Mouse (Mus musculus) neural tube, embryonic 13.5 days (tissue): ENCODE measurements at regions not wholly inside any gene's neighbourhood (a gene's known extent, or its start where the extent isn't known, plus 50 kb on each side); places are given as distances from the start of the nearest gene placed in this dataset.

Experiments
- ATAC-seq: fragments of 200-750 bp; cut with Nextera tagmentation; 2 replicates; pipeline ENCODE4 v1.8.0; 2017; ENCODE audit warnings: low read depth, mild to moderate bottlenecking, moderate TSS enrichment, moderate library complexity
- H3K27ac ChIP-seq: fragments of 300-500 bp; sonication (generic); replicated peaks from 2 replicates; pipeline ENCODE4 v1.5.1; 2015; ENCODE audit warnings: moderate library complexity, mild to moderate bottlenecking, inconsistent platforms
- H3K27me3 ChIP-seq: fragments of 300-500 bp; sonication (generic); 2 replicates; pipeline ENCODE4 v1.6.1; 2015; ENCODE audit warnings: mild to moderate bottlenecking, inconsistent platforms
- H3K36me3 ChIP-seq: fragments of 300-500 bp; sonication (generic); 2 replicates; pipeline ENCODE4 v1.6.1; 2015; ENCODE audit warnings: mild to moderate bottlenecking, inconsistent platforms
- H3K4me1 ChIP-seq: fragments of 300-500 bp; sonication (generic); replicated peaks from 2 replicates; pipeline ENCODE4 v1.6.1; 2015; ENCODE audit warnings: inconsistent platforms
- H3K4me2 ChIP-seq: fragments of 300-500 bp; sonication (generic); 2 replicates; pipeline ENCODE4 v1.6.1; 2015; ENCODE audit warnings: inconsistent platforms, mild to moderate bottlenecking, moderate library complexity
- H3K4me3 ChIP-seq: fragments of 300-500 bp; sonication (generic); 2 replicates; pipeline ENCODE4 v1.5.1; 2015; ENCODE audit warnings: mild to moderate bottlenecking, inconsistent platforms
- H3K9ac ChIP-seq: fragments of 300-500 bp; sonication (generic); 2 replicates; pipeline ENCODE4 v1.6.1; 2015; ENCODE audit warnings: moderate library complexity, mild to moderate bottlenecking, inconsistent platforms
- H3K9me3 ChIP-seq: fragments of 300-500 bp; sonication (generic); 2 replicates; pipeline ENCODE4 v1.6.1; 2016; ENCODE audit warnings: inconsistent platforms
- WGBS: fragments of 180-500 bp; shearing (Covaris S2); methylation state at CpG from one replicate; pipeline ENCODE4 v1.1.7; 2015; 5-methylcytosine and 5-hydroxymethylcytosine counted together

DNA sequence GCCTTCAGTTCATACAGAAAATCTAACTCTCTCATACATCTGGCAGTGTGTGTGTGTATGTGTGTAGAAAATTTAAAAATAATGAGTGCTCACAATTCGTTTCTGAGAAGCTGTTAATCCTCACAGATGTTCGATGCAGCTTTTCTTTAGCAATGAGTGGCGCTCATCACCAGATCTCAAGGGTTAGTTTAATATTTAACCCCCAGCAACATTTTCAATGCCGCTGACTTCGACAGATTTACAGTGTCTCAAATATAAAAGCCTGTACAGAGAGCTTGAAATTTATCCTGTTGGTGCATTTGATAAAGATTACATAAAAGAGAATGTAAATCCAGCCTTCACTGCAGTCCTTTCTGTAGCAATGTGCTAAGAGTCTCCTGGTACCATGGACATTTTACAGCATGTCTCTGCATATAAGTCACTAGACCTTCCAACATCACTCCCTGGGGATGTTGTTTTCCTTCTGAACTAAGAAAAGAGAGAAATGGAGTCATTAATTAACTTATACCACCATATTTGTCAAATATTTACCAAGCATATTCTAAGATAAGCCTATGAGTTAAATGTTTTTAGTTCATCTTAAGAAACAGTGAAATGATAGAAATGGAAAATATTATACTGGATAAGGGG is 670.8 kb upstream of the Kirrel3 start:
- H3K27me3 ChIP-seq: no peaks in the 10 kb centered on the region
- no peak for ATAC-seq
- H3K36me3 ChIP-seq: no peaks in the 10 kb centered on the region
- H3K4me2 ChIP-seq: no peak overlapping the region
- no peak overlapping the region for H3K4me3 ChIP-seq
- H3K9ac ChIP-seq: no peak overlapping the region
- WGBS: 55% methylated on average over 5 of the region's 5 CpGs
- H3K9me3 ChIP-seq: no peaks in the 10 kb centered on the region
- H3K27ac ChIP-seq: no peak overlapping the region
- H3K4me1 ChIP-seq: no peaks in the 10 kb centered on the region

DNA sequence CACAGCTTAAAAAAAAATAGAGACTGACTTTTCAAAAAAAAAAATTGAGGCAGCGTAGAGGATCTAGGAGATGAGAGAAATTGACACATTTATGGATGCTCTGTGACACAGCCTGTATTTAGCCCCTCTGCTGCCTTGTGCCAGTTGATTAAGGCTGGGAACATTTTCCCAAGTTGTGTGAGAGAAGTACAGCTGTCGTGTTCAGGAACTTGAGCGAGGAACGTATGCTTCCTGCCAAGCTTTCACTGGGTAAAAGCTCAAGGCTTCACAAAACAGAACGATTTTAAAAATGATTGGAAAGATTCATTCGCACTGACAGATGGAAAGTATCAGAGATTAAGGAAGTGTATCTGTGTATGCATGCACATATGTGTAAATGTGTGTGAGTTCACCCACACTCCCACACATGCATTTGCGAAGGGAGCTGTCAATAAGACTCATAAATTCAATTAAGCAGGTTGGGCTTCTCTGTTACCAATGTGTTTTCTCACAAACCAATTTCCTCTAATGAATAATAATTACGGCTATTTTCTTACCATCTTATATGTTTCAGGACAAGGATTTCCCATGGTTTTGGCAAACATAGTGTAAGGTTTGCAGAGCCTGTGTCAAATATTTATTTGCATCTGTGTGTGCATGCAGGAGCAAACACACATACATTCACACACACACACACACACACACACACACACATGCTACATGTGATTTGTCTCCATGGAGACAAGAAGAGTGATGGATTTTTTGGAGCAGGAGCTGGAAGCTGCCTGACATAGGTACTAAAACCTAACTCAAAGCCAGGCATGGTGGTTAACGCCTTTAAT is 662.9 kb upstream of the Kirrel3 start:
- Histone ChIP-seq H3K4me1 (no peaks in the 10 kb centered on the region), H3K27me3 (no peaks in the 10 kb centered on the region), H3K9ac (no peak overlapping the region), H3K9me3 (no peaks in the 10 kb centered on the region), H3K36me3 (no peaks in the 10 kb centered on the region), H3K27ac (no peak overlapping the region), H3K4me2 (no peak overlapping the region), H3K4me3 (no peak overlapping the region)
- 84% methylated on average over 9 of the region's 9 CpGs for WGBS
- ATAC-seq: no peak

DNA sequence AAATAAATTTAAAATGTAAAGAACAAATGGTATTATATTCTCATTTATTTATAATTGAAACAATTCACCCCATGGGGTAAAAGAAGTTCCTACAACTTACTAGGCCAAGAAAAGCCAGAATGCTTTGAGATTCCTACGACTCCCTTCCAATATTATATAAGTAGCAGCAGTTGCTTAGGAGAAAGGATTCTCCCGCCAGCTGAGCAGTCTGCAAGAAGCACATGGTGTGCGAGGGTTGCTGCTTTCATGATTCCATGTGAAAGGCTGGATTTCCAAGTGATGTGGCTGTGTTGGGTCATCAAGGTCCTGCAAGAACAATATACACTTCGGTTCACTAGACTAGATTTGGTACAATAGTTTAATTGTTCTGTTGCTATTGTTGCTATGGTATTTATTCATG is 659.6 kb upstream of the Kirrel3 start:
- Histone ChIP-seq H3K36me3 (no peaks in the 10 kb centered on the region), H3K4me2 (no peak overlapping the region), H3K9ac (no peak overlapping the region), H3K4me1 (no peaks in the 10 kb centered on the region), H3K27ac (no peak overlapping the region), H3K9me3 (no peaks in the 10 kb centered on the region), H3K27me3 (no peaks in the 10 kb centered on the region), H3K4me3 (no peak overlapping the region)
- ATAC-seq: no peak
- 66% methylated on average over 4 of the region's 4 CpGs for WGBS

- H3K9ac ChIP-seq: no peak overlapping the region
- H3K27ac ChIP-seq: no peak overlapping the region
- ATAC-seq: no peak
- H3K27me3 ChIP-seq: no peaks in the 10 kb centered on the region
- H3K4me3 ChIP-seq: no peak overlapping the region
- no peaks in the 10 kb centered on the region for H3K9me3 ChIP-seq
- no peak overlapping the region for H3K4me2 ChIP-seq
- H3K36me3 ChIP-seq: no peaks in the 10 kb centered on the region
- 73% methylated on average over 2 of the region's 2 CpGs for WGBS
- no peaks in the 10 kb centered on the region for H3K4me1 ChIP-seq
Measured at GRCm38 (mm10) chr9:33827409-33827808, 658.3 kb upstream of the Kirrel3 start.

DNA sequence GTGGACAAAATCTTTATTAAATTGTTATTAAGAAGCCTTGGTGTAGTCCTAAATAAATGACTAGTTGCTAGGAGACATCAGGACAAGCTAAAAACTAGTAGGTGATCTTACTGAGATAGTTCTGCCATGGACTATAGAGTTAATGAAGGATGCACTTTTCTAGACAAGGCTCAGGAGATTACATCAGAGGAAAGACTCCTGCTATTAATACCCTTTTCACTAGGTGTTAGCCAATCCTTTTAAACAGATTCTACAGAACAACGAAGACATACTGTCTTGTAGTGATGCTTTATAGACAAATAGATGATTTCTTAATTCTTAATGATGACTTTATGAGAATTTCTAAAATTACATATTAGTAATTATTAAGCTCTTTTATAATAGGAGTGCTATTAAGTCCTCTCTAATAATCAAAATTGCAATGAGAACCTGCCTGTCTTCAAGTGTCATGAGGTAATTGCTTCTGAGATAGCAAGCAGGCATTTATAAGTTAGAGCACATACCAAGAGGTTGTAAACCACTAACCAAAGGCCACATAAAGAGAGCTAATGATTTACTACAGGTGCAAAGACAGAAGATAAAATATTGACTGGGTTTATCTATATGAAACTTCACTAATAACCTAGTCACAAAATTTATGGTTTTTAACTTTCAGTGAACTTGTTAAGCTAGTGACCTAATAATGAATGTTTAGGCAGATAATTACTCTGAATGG is 647.9 kb upstream of the Kirrel3 start:
- H3K9ac ChIP-seq: no peak overlapping the region
- no peaks in the 10 kb centered on the region for H3K27me3 ChIP-seq
- no peak overlapping the region for H3K27ac ChIP-seq
- no peaks in the 10 kb centered on the region for H3K36me3 ChIP-seq
- ATAC-seq: no peak
- no peaks in the 10 kb centered on the region for H3K4me1 ChIP-seq
- H3K4me3 ChIP-seq: no peak overlapping the region
- WGBS: 83% methylated on average over 1 of the region's 1 CpGs
- H3K9me3 ChIP-seq: no peaks in the 10 kb centered on the region
- no peak overlapping the region for H3K4me2 ChIP-seq

- H3K9ac ChIP-seq: no peak overlapping the region
- H3K27ac ChIP-seq: no peak overlapping the region
- no peaks in the 10 kb centered on the region for H3K36me3 ChIP-seq
- peaks cover 12% of the 10 kb centered on the region for H3K4me1 ChIP-seq
- no peak overlapping the region for H3K4me3 ChIP-seq
- H3K27me3 ChIP-seq: no peaks in the 10 kb centered on the region
- no peak overlapping the region for H3K4me2 ChIP-seq
- H3K9me3 ChIP-seq: no peaks in the 10 kb centered on the region
- no peak; the same call in 1 of the 2 replicates for ATAC-seq
- WGBS: 42% methylated on average over 5 of the region's 5 CpGs
Measured at GRCm38 (mm10) chr9:33849623-33850022, 636.1 kb upstream of the Kirrel3 start.

DNA sequence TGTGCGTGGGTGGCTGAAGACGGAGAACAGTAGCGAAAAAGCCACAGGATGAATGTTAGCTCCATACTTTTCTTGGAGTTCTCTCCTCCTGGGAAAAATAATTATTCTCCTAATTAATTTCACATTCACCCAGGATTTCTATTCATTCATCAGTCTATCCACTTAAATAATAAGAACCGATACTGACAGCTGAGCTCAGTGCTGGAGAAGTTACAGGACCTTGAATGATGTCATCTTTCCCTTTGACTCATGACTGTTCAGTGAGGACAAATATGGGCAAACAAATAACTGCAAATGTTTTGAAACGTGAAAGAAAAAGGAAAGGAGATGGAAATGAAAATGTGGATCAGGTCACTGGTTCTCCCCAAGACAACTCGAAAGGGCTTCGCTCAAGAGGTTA is 635.7 kb upstream of the Kirrel3 start:
- no peak overlapping the region for H3K4me3 ChIP-seq
- WGBS: 58% methylated on average over 7 of the region's 7 CpGs
- no peaks in the 10 kb centered on the region for H3K36me3 ChIP-seq
- no peak overlapping the region for H3K4me2 ChIP-seq
- no peak for ATAC-seq
- H3K9me3 ChIP-seq: no peaks in the 10 kb centered on the region
- no peak overlapping the region for H3K9ac ChIP-seq
- H3K27ac ChIP-seq: no peak overlapping the region
- H3K27me3 ChIP-seq: no peaks in the 10 kb centered on the region
- peaks cover 12% of the 10 kb centered on the region for H3K4me1 ChIP-seq

DNA sequence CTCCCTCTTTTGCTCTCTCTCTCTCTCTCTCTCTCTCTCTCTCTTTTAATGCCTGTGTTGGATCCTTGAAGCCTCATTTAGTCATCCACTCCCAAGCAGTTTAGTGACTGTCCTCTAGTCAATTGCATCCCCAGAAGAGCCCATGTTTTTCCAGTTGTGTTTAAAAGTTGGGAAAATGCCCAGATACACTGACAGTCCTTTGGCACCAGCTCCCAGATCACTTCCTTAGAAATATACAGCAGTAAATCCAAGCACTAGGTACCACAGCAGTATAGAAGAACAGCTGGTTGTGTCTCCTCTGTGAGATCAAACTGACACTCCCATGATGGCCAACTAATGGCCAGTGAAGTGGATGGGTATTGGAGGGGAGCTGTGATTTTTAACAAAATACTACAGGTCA is 634.7 kb upstream of the Kirrel3 start:
- Histone ChIP-seq H3K4me3 (no peak overlapping the region), H3K9ac (no peak overlapping the region), H3K27ac (no peak overlapping the region), H3K4me1 (peaks cover 12% of the 10 kb centered on the region), H3K4me2 (no peak overlapping the region), H3K9me3 (no peaks in the 10 kb centered on the region), H3K27me3 (no peaks in the 10 kb centered on the region), H3K36me3 (no peaks in the 10 kb centered on the region)
- ATAC-seq: no peak

GRCm38 (mm10) chr9:33856169-33856568 is 629.5 kb upstream of the Kirrel3 start:
- WGBS: 38% methylated on average over 2 of the region's 2 CpGs

GRCm38 (mm10) chr9:33858511-33858910 is 627.2 kb upstream of the Kirrel3 start:
- Histone ChIP-seq H3K27ac (no peak overlapping the region), H3K4me3 (no peak overlapping the region), H3K27me3 (no peaks in the 10 kb centered on the region), H3K36me3 (no peaks in the 10 kb centered on the region), H3K4me2 (no peak overlapping the region), H3K9me3 (no peaks in the 10 kb centered on the region), H3K9ac (no peak overlapping the region), H3K4me1 (no peaks in the 10 kb centered on the region)
- 56% methylated on average over 5 of the region's 5 CpGs for WGBS
- ATAC-seq: peak; percentile 36; the same call in 1 of the 2 replicates

More at GRCm38 (mm10) chr9:33856169-33856568, 629.5 kb upstream of the Kirrel3 start:
- Histone ChIP-seq H3K4me2 (no peak overlapping the region), H3K36me3 (no peaks in the 10 kb centered on the region), H3K27ac (no peak overlapping the region), H3K9ac (no peak overlapping the region), H3K27me3 (no peaks in the 10 kb centered on the region), H3K9me3 (no peaks in the 10 kb centered on the region), H3K4me1 (no peaks in the 10 kb centered on the region), H3K4me3 (no peak overlapping the region)
- ATAC-seq: no peak

GRCm38 (mm10) chr9:33868666-33869065 is 617.0 kb upstream of the Kirrel3 start:
- 83% methylated on average over 5 of the region's 5 CpGs for WGBS
- Histone ChIP-seq H3K27ac (no peak overlapping the region), H3K27me3 (no peaks in the 10 kb centered on the region), H3K36me3 (no peaks in the 10 kb centered on the region), H3K4me3 (no peak overlapping the region), H3K9ac (no peak overlapping the region), H3K4me1 (no peaks in the 10 kb centered on the region), H3K9me3 (no peaks in the 10 kb centered on the region), H3K4me2 (no peak overlapping the region)
- no peak for ATAC-seq

DNA sequence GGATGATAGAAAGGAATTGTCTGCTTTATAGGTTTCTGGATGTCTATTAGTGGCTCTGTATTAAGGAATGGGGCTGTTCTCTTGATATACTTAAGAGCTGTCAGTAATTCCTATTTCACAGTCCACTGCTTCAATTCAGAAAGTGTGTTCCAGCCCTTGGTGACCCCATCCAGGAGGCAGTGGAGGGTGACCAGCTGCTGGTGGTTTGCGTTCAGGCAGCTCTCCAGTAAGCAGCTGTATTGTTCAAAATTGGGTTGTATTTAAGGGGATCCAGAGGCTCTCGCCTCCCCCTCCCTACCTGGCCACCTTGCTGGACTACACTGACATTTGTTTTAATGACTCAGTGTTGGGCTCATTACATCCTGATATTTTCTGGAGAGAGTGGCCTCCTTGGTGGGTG is 598.4 kb upstream of the Kirrel3 start:
- Histone ChIP-seq H3K4me3 (no peak overlapping the region), H3K36me3 (no peaks in the 10 kb centered on the region), H3K9ac (no peak overlapping the region), H3K27ac (no peak overlapping the region), H3K4me2 (no peak overlapping the region), H3K27me3 (no peaks in the 10 kb centered on the region), H3K9me3 (no peaks in the 10 kb centered on the region), H3K4me1 (0 out of 2 replicates have a peak, but pooled peaks cover 5% of the 10 kb centered on the region)
- WGBS: 24% methylated on average over 2 of the region's 2 CpGs
- peak; percentile 63 for ATAC-seq
